Mouse (Mus musculus): Measurements from ENCODE around the gene Gsto1.

Gene Gsto1

DNA sequence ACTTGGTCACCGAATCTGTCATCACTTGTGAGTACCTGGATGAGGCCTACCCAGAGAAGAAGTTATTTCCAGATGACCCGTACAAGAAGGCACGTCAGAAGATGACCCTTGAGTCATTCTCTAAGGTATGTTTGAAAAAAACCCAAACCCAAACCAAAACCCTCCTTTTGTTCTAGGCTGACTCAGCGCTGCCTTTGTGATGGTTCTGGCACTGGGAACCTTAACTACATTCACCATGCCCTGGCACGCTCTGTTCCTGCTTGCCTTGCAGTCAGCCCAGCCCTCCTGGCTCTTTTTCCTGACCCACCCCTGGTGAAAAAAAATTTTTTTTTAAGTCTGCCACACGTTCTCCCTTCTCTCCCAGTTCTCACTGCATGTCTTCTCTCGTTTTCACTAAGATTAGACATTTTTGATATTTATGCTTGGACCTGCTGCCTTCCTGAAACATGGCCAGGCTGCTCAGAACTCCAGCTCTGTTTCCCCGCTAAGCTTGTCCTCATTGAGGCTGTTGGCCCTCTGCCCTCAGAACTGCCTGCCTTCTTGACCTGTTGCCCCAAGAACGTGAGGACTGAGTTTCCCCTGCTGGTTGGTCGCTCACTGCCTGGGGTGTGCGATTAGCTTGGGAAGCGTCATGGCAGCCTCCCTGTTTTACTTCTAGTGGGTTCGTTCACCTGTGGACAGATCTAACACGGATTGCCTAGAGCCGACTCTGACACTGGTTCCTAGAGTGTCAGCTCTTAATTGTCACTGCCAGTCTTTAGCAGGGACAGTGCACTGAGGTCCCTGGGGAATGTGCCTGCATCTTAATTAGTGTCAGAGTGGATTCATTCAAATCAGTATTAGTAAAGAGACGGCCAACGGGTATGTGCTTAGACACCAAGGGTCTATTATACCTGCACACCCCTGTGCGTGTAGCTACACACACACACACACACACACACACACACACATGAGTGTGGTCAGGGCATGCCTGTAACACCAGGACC lies 3.5 kb downstream of the Gsto1 start:
- DNase-seq (ENCODE audit: extremely low spot score, low spot score) = no peak

DNA sequence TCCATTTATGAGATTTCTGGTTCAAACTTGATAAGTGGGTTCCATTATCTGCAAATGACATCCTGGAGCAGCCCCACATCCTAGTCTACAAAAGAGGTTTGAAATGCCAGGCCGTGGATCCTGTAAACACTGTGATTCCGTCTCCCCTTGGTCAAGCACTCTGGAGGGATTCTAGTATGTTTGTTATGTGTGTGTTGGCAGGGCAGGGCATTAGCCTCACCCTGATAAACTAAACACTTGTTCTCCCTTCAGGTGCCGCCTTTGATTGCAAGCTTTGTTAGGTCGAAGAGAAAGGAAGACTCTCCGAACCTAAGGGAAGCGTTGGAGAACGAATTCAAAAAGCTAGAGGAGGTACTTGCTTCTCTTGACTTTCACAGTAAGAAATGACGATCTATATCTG lies 4.4 kb downstream of the Gsto1 start:
- no peak for DNase-seq (ENCODE audit: extremely low spot score, low spot score)

DNA sequence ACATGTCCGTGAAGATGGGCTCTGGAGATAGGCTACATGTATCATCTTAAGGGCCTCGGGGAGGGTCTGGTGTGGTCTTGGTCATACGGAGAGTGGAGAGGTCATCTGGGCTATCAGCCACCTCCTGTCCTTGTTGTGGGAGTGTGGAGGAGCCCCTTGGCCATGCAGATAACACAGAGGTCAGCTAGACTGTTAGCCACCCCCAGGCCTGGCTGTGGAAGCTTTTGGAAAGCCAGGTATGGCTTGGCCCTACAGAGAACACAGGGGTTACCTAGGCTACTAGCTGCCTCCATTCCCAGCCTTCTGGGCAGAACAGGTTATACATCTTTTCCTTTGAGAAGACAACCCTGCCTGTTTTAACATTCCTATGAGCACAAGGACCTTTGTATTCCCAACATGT lies 7.8 kb downstream of the Gsto1 start:
- no peak for DNase-seq (ENCODE audit: extremely low spot score, low spot score)

DNA sequence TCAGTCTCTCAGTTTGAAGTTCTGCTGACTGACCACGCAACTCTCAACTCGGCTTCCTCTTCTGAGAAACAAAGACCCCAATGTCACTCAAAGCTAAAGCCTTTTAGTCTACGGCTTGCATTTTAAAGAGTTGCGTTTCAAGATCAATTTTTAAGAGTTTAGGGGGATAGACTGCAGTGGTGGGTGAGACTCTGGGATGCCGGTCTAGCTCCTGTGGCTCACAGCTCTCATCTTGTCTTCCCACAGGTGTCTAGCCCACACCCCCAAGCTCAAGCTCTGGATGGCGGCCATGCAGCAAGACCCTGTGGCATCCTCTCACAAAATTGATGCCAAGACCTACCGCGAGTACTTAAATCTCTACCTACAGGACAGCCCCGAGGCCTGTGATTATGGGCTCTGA lies 9.3 kb downstream of the Gsto1 start:
- DNase-seq (ENCODE audit: extremely low spot score, low spot score) = no peak

DNA sequence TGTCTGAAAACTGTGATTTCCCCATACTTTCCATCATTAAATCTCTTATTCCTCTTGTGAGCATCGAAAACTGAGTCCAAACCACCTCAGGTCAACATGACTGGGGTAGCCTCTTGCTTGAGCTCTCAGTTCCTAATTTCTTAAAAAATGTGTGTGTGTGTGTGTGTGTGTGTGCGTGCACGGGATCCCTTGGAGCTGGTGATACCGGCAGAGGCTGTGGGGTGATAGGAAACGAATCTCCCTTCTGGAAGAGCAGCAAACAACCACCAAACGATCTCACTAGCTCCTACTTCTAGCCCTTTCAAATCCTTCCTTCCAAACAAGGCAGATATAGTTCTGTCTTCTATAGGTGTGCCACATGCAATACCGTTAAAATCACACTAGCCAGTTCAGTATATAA lies 10.0 kb downstream of the Gsto1 start:
- no peak for DNase-seq (ENCODE audit: extremely low spot score, low spot score)

DNA sequence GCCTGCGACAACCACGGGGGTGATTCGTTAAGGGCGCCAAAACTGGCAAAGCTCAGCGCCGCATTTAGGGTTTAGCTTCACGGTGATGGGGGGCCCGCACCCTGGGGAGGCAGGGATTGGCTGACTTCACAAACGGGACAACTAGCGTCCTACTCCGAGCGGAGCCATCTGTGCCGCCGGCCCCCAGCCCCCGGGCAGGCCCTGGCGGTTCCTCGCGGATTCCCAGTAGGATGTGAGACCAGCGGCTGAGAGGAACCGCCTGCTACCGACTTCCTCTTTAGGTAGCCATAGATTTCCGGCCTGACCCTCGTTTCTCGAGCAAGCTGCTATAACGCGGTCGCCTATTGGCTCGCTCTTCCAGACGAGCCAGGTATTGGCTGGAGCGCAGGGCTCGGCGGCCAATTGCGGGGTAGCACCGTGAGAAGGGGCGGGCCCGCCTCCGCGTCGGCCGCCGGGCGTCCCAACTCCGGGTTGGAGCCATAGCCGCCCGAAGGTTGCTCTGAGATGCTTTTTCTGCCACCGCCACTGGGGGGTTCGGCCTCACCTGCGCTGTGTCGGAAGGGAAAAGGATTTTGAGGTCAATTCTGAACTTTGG lies 10.7 kb downstream of the Gsto1 start, which contains the start of gene Gsto2:
Gene Gsto2 (plus strand): TSS at position 182 of the 595 bp plus-strand sequence.
- DNase-seq (ENCODE audit: extremely low spot score, low spot score) = peak; percentile 93

DNA sequence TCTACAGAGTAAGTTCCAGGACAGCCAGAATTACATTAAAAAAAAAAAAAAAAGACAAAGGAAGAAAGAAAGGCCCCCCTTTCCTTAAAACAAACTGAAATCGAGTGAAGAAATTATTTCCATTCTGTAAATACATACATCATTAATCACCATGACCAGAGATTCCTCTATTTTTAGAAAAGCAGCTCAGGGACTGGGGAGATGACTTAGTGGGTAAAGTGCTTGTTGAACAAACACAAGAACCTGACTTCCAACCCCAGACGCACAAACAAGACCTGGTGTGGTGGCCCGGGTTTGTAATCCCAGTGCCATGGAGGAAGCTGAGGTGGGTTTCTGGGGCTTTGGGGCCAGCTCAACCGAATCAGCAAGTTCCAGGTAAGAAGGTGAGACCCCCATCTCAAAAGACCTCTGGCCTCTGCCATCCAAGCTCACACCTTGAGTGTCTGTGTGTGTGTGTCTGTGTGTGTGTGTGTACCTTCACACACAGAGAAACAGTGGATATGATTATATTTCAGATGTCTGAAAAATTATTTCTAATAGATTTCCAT lies 12.9 kb downstream of the Gsto1 start:
- no peak for DNase-seq (ENCODE audit: extremely low spot score, low spot score)

DNA sequence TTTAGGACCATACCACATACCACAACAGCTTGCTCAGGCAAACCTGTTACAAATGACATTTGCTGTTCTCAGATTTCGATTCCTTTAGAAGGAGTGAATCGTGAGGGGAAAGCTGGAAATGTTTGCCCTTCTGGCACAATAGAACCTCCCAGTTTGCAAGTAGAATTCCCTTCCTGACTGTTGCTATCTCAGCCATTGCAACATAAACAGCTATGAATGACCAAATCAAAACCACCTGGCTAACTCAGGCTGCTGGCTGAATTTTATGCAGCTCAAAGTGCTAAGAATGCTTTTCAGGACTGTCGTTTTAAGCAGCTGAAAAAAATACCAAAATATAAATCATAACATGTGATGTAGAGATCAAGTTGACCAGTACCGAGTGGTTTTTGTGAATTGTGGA lies 14.2 kb downstream of the Gsto1 start:
- DNase-seq (ENCODE audit: extremely low spot score, low spot score) = no peak

DNA sequence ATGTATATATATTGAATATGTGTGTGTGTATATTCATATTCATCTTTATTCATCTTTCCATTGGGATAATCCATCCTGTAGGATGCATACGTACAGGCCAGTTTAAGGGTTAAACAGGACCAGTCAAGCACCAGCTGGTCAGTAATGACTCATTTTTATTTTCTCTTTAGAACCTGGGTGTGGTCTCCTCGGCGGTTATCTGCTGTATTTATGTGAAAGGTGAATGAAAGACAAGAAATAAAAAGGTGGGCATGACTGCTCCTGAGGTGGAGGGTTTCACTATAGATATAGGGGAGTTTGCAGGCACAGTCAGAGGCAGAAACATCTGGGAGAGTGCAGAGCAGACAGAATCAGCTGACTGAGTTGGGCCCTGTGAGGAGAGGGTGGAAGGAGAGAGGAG lies 14.7 kb downstream of the Gsto1 start:
- DNase-seq (ENCODE audit: extremely low spot score, low spot score) = no peak

DNA sequence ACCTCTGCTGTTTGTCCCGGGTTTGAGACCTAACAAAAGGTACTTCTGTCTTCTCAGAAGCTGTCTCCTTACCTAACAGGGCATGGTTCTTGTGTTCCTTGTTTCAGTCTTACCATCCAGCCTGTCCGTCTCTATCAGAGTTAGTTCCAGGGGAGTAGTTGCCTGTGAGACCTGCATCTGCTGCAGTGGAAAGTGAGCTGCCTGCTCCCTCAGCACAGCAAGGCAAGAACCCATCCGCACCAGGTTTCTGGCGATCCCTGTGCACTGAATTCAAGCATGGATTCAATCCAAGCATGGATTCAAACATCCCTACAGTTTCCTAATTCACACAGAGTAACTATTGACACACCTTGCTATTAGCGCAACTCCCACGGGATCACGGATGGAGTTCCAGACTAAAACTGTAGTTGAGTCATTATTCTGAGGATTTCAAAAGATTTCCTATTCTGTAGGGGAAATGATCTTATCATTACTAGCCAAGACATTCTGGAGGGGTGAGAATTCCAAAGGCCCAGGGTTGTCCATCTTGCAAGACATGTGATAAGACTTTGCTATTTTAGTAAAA lies 15.4 kb downstream of the Gsto1 start:
- DNase-seq (ENCODE audit: extremely low spot score, low spot score) = no peak

DNA sequence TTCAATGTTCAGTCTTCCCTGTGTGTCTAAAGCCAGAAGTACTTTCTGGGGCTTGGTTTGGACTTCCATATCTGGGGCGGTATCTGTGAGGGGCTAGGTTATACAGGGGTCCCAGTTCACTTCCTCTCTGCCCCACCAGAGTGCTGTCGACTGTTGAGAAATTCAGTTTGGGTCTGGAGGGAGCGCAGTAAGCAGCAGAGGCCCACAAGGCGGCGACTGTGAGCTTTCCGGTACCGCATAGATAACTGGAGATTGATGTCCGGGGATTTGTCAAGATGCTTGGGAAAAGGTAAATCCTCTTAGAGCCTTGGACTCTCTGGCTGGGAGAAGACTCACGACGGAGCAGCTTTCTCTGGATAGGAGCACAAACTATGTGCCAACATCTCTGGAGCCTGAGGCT lies 16.7 kb downstream of the Gsto1 start:
- no peak for DNase-seq (ENCODE audit: extremely low spot score, low spot score)

DNA sequence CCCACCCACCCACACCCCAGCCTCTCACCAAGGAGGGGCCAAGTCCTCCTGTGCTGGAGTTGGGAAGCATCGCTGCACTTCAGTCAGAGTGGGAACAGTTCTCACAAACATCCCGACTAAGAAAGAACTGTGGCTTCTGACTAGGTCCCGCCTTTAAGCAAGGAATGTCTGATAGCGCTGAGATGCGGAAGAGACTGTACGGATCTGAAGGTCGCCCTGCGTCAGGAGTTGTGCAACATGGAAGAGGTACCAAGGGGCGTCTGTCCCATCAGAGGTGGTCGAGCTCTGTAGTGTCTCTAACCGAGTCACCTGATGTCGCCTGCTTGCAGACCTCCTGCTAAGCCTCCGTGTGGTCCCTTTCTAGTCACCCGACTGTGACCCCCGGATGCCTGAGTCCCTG lies 21.5 kb downstream of the Gsto1 start:
- DNase-seq (ENCODE audit: extremely low spot score, low spot score) = no peak

DNA sequence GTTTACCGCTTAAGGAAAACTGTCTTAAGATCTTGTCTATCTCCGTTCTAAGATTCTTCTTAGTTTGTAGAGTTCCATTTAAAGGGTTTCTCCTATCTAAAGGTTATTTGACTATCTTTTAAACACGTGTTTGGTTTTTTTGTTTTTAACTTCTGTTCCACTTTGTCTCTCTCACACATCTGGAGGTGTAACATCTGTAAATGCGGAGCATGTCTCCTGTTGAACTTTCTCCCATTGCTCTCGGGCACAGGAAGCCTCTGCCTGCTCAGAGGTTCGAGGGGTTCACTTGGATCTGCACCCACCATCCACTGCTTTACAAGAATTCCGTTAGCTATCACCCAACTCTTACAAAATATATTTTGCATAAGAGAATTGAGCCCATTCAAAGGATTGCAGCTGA lies 26.8 kb downstream of the Gsto1 start:
- DNase-seq (ENCODE audit: extremely low spot score, low spot score) = no peak

DNA sequence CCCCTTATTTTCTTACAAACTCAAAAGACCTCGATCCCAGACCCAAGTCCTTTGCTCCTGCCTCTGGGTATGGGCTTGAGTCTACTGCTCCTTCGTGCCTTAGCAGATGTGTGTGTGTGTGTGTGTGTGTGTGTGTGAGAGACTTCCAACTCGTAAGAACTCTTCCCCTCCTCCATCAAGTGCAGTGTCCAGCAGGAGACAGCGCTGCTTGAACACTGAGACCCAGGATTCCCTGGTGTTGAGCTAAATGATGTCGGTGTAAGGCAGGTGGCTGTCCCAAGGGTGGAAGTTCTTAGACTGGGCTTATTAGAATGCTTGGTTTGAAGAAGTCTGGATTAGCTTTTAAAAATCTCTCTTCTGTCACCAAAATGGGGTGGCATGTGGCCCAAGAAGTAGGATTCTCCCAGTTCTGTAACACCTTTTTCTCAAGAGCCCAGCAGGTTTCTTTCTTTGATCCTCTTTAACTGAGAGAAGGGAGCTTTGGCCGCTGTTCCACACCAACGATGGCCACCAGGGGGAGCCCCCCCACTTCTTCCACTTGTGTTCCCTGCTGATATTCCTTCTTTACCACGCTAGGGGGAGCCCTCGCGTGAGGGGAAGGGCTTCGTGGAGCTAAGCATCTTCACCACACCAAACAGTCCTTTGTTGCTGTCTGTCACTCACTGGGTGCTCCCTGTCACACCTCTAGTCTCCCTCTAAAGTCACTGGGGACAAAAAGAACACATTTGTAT lies 27.5 kb downstream of the Gsto1 start:
- peak; percentile 95 for DNase-seq (ENCODE audit: extremely low spot score, low spot score)

DNA sequence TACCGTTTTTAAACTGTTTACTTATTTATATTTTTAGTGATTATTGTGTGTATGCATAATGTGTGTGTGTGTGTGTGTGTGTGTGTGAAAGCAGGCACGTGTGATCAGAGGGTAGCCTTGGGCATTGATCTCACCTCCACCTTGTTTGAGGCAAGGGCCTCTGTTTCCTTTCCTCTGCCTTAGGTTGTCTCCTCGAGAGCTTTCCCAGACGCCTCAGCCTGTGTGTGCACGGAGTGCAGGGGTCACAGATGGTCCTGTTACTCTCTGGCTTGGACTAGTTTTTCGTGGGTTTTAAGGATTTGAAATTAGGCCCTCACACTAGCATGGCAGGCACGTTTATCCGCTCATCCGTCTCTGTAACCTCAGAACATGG lies 28.1 kb downstream of the Gsto1 start:
- DNase-seq (ENCODE audit: extremely low spot score, low spot score) = no peak

DNA sequence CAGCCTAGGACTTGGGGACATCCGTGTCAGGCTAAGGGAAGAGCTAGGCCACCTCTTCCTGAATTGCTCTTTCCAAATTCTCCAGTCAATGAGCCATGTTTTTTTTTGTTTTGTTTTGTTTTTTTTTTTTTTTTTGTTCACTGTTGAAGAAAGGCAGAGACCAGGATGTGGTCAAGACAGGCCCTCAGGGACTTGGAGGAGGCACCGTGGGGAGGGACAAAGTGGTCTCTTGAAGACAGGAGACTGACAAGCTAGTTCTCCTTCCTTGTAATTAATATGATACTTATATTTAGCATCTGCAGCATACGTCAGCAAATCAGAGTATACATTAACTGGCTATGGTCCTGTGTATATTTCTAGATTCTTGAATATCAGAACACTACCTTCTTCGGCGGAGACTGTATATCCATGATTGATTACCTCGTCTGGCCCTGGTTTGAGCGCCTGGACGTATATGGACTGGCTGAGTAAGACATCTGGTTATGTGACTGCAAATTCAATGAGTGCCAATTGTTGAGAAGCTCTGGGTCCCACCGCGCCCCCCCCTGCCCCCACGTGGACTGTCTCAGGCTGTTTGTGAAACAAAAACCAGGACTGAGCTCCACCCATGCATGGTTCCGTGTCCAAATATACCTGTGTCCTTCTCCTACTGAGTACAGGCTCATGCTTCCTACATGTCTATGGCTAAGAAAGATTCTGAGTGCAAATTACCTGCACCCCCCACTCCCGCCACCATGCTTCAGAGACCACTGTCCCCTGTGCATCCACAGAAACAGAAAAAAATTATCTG lies 29.7 kb downstream of the Gsto1 start:
- DNase-seq (ENCODE audit: extremely low spot score, low spot score) = no peak

DNA sequence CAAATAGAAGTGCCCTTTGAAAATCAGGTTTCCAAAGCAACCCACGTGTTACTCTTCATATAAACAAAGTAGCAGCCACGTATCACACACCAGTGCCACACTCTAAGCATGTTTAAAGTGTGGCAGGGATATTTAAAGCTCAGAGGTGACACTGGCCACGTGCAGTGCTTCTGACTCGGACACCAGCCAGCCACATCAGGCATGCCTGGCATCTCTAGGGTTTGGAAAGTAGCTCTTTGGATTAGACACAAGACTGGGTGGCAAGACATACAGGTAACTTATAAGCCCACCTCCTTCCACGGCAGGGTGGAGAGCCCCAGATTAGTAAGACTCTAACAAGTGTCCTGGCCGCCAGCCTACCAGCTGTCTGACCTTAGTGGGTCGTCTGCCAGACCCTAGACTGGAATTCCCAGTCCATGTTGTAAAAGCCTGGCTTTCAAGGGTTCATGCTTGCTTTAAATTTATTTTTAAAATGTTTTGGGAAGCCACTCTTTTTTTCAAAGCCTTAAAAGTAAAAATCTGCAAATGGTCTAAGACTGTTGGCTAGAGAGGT lies 30.5 kb downstream of the Gsto1 start:
- DNase-seq (ENCODE audit: extremely low spot score, low spot score) = no peak

DNA sequence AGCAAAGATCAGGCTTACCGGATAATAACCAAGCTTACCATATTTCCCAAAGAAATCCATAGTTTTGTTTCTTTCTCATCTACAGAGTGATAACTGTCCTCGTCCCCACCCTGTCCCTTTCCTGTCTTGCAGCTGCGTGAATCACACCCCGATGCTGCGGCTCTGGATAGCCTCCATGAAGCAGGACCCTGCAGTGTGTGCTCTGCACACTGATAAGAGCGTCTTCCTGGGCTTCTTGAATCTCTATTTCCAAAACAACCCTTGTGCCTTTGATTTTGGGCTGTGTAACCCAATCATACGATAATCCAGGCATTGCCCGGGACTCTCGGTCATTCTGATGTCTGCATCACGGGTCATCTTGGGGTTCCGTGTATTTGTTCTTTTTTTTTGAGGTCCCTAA lies 31.1 kb downstream of the Gsto1 start:
- no peak for DNase-seq (ENCODE audit: extremely low spot score, low spot score)

DNA sequence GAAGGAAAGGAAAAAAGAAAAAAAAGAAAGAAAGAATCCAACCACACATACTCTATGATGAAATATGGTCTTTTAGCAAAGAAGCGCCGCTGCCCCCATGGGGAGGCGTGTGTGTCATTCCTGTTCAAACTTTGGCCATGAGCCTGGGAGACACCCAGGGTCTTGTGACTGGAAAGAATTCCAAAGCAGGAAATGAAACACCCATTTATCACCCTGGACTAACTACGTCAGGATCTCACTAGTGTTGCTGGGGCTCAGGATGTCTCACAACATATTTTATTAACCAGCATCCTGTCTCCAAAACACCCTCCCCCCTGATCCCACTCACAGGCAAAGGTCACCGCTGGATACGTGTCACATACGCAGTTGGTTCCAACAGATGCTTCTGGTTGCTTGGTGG lies 31.8 kb downstream of the Gsto1 start:
- no peak for DNase-seq (ENCODE audit: extremely low spot score, low spot score)

DNA sequence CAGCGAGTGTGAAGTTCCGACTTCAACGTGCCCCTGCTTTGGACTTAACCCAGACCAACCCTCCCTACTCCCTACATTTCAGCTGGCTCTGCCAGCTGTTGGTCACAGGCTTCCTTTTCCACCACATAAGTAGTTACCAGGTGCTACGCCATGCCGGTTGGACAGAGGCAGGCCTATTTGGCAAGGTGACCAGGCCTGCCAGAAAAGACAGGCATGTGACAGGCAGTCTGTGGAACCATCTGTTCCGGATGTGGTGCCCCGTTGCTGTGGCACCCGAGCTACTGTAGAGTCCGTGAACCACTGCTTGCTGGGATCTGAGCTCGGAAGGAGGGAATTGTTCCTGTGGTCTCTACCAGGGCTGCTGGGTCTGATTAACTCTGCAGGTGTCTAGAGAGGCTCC lies 32.6 kb downstream of the Gsto1 start:
- no peak for DNase-seq (ENCODE audit: extremely low spot score, low spot score)

DNA sequence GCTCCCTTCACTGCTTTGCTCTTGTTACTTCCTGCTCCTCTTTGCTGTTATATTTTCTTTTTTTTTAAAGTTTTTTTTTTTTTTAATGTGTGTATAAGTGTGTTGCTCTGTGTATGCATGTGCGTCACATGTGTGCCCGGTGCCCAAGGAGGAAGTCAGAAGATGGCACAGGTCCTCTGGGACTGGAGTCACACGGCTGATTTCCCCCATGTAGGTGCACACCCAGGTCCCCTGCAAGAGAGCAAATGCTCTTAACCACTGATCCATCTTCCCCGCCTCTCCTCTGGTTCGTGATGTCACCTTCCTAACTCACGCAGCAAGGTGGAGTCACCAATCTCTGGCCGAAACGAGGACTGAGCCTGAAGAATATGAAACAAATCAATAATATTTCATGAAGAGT lies 33.3 kb downstream of the Gsto1 start:
- DNase-seq (ENCODE audit: extremely low spot score, low spot score) = no peak

Measured in neural tube, embryonic 10.5 days (tissue).